Mouse (Mus musculus) spleen, adult 2 months (tissue): Measurements from ENCODE around the gene Tnfsf13. TPM values are rescaled to one million over a fixed set of nuclear protein-coding genes. Genes with fewer than 3 reads are reported as not detected.
A peak's percentile ranks its signal among the peaks of the same experiment; 100 is the strongest.

Source experiments
- DNase-seq, 2 experiments: peaks; one replicate each; pipeline versions ENCODE4 v3.0.0 to v3.0.0-alpha.2; 2012 to 2021; ENCODE audit warnings: low spot score in 2 of 2, low read depth in 1 of 2
- H3K27ac ChIP-seq: fragments of 200-500 bp; 2 replicates; pipeline ENCODE4 v1.5.1; 2012; ENCODE audit warnings: low read length, inconsistent platforms; ENCODE audit not compliant: insufficient read depth
- H3K27me3 ChIP-seq: fragments of 200-500 bp; 2 replicates; pipeline ENCODE4 v1.6.1; 2012; ENCODE audit warnings: mild to moderate bottlenecking, moderate library complexity, low read length, inconsistent platforms; ENCODE audit not compliant: control insufficient read depth, insufficient read depth
- H3K36me3 ChIP-seq: fragments of 200-500 bp; 2 replicates; pipeline ENCODE4 v1.6.1; 2012; ENCODE audit warnings: mild to moderate bottlenecking, low read length, inconsistent platforms; ENCODE audit not compliant: control insufficient read depth, insufficient read depth
- H3K4me1 ChIP-seq: fragments of 200-500 bp; 2 replicates; pipeline ENCODE4 v1.6.1; 2011; ENCODE audit warnings: inconsistent platforms; ENCODE audit not compliant: control insufficient read depth, insufficient read depth, insufficient read length
- H3K4me3 ChIP-seq: fragments of 200-500 bp; 2 replicates; pipeline ENCODE4 v1.5.1; 2011; ENCODE audit warnings: mild to moderate bottlenecking, inconsistent platforms; ENCODE audit not compliant: insufficient read depth, insufficient read length; ENCODE audit errors: extremely low read depth
- CTCF ChIP-seq: fragments of 200-500 bp; IDR thresholded peaks from 2 replicates; pipeline ENCODE4 v1.5.1; 2011; ENCODE audit warnings: mild to moderate bottlenecking, inconsistent platforms; ENCODE audit not compliant: insufficient read depth, insufficient read length, insufficient replicate concordance; ENCODE audit errors: extremely low read depth
- POLR2A ChIP-seq: fragments of 200-500 bp; IDR thresholded peaks from 2 replicates; pipeline ENCODE4 v1.6.1; 2011; ENCODE audit warnings: low read depth, low read length, inconsistent platforms
- WGBS: fragments of 180-500 bp; shearing (Covaris S2); methylation state at CpG from one replicate; pipeline ENCODE4 v1.1.7; 2018; 5-methylcytosine and 5-hydroxymethylcytosine counted together
- polyA plus RNA-seq: library from polyadenylated mRNA; depleted of rRNA; stranded (reverse); fragments of >200 nt; gene quantifications from 2 replicates; pipeline ENCODE4 v1.2.3, GENCODE M21; 2012

Gene Tnfsf13
- polyA plus RNA-seq, 1 experiment = 4.6 TPM

DNA sequence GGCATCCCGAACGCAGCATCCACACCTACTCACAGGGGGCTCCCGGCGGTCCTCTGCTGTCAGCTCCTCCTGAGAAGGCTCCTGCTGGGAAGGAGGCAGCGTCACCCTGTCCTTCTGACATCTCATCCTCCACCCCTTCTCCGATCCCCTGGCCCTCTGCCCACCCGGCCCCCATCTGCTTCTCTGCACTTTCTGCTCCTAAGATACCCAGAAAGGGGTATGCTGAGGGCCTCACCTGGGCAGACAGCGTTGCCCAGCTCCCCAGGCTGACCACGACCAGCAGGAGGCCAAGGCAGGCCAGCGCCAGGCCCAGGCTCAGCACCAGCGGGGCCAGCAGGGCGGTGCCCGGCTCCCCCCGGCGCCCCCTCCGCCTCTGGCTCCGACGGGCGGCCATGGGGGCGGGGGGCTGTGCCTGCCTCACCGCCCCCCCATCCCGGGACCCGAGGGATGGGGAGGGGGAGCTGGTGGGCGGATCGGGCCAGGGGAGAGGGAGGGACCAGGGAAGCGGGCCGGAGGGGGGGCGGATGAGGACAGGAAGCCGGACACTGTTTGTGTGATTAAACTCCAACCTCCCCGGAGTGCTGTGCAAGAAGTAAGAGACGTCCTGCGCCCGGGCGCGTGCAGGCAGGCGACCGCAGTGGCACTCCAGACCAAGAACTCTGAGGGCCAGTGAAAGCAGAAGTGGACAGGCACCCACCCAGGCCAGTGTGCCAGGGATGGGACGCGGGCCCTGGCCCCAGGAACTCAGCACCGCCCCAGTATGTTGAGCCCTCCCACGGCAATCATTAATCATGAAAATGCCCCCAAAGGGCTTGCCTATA is 10.0 kb upstream of the Tnfsf13 start, which contains the start of the genes Tnfsf12 and Tnfsfm13:
TSS of gene Tnfsf12 (minus strand) at position 489 of the 821 bp plus-strand sequence.
TSS of gene Tnfsfm13 (minus strand) at position 738 of the 821 bp plus-strand sequence.
- Histone ChIP-seq H3K27me3 (peaks cover 7% of the 10 kb centered on the region), H3K36me3 (no peaks in the 10 kb centered on the region), H3K4me1 (peaks cover 3% of the 10 kb centered on the region), H3K4me3 (peak within 1 kb of the TSS; percentile 46), H3K27ac (peak within 1 kb of the TSS; percentile 85)
- 15% methylated on average over 40 of the region's 41 CpGs for WGBS
- no peak for TF ChIP-seq CTCF
- TF ChIP-seq POLR2A = no peak
- no peak for DNase-seq

DNA sequence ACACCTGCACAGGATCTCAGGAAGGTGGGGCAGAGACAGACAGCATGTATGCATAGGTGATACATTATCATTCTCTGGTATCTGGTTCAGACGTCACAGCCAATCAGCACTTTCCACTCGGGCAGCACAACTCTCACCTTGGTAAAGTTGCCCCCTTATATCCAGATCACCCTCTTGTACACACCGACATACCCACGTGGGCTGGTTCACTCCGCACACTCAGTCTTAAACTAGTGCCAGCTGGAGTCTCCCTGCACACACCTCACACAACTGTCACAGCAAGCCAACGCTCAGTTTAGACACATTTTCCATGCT is 9.4 kb upstream of the Tnfsf13 start:
- TF ChIP-seq CTCF (no peak), POLR2A (no peak)
- 79% methylated on average over 6 of the region's 6 CpGs for WGBS
- H3K27ac ChIP-seq = peak overlapping the region; percentile 85
- peaks cover 7% of the 10 kb centered on the region for H3K27me3 ChIP-seq
- peak overlapping the region; percentile 46 for H3K4me3 ChIP-seq
- H3K4me1 ChIP-seq = peaks cover 3% of the 10 kb centered on the region
- DNase-seq = no peak
- no peaks in the 10 kb centered on the region for H3K36me3 ChIP-seq

GRCm38 (mm10) chr11:69693421-69693965 is 7.9 kb upstream of the Tnfsf13 start:
- no peak overlapping the region for H3K27ac ChIP-seq
- DNase-seq = no peak

GRCm38 (mm10) chr11:69692863-69693262 is 7.3 kb upstream of the Tnfsf13 start:
- Histone ChIP-seq H3K27ac (no peak overlapping the region), H3K27me3 (peaks cover 7% of the 10 kb centered on the region), H3K4me1 (peaks cover 3% of the 10 kb centered on the region), H3K36me3 (no peaks in the 10 kb centered on the region), H3K4me3 (no peak overlapping the region)
- WGBS = 92% methylated on average over 6 of the region's 6 CpGs
- TF ChIP-seq CTCF = no peak
- TF ChIP-seq POLR2A = no peak
- no peak for DNase-seq

More at GRCm38 (mm10) chr11:69693421-69693965, 7.9 kb upstream of the Tnfsf13 start:
- WGBS = 58% methylated on average over 11 of the region's 11 CpGs
- TF ChIP-seq CTCF (no peak), POLR2A (no peak)
- Histone ChIP-seq H3K4me1 (peaks cover 3% of the 10 kb centered on the region), H3K4me3 (no peak overlapping the region), H3K36me3 (no peaks in the 10 kb centered on the region), H3K27me3 (peaks cover 7% of the 10 kb centered on the region)

GRCm38 (mm10) chr11:69692196-69692811 is 6.7 kb upstream of the Tnfsf13 start:
- 59% methylated on average over 9 of the region's 9 CpGs for WGBS
- H3K27ac ChIP-seq = no peak overlapping the region
- peaks cover 3% of the 10 kb centered on the region for H3K4me1 ChIP-seq
- H3K36me3 ChIP-seq = no peaks in the 10 kb centered on the region
- DNase-seq = no peak
- TF ChIP-seq POLR2A (no peak), CTCF (no peak)
- no peak overlapping the region for H3K4me3 ChIP-seq
- peaks cover 7% of the 10 kb centered on the region for H3K27me3 ChIP-seq

DNA sequence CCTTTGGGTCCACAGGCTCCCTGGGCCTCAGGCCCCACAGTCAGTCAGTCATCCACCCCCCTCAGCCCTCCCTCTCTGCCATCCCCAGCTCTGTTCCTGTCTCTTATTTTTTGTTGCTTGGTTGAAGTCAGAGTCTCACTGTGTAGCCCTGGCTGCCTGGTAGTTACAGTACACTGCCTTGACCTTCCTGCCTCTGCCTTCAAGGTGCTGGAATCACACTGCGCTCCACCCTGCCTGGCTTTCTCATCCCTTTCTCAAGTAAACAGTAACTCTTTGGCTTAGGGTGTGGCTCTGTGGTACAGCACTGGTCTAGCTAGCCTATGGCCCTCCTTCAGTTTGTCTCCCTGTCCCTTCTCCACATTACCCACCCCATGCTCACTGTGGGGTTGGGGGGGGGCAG is 4.3 kb upstream of the Tnfsf13 start:
- Histone ChIP-seq H3K4me3 (no peak overlapping the region), H3K36me3 (no peaks in the 10 kb centered on the region), H3K27me3 (no peaks in the 10 kb centered on the region), H3K4me1 (no peaks in the 10 kb centered on the region), H3K27ac (0 out of 2 replicates have a peak overlapping the region, but pooled peaks have one; percentile 53)
- no peak for DNase-seq
- TF ChIP-seq CTCF (no peak), POLR2A (no peak)
- WGBS = 96% methylated on average over 1 of the region's 1 CpGs
